Mouse (Mus musculus) liver, adult 2 months (tissue): ENCODE results near the gene 4930415O20Rik.

ENCODE experiments used
- CTCF ChIP-seq: fragments of 200-500 bp; IDR thresholded peaks from 2 replicates; pipeline ENCODE4 v1.5.1; 2011; ENCODE audit warnings: low read depth, low read length, control low read depth
- POLR2A ChIP-seq: fragments of 200-500 bp; IDR thresholded peaks from 2 replicates; pipeline ENCODE4 v1.6.1; 2011; ENCODE audit warnings: low read length, control low read depth; ENCODE audit not compliant: insufficient read depth; ENCODE audit errors: extremely low read depth

DNA sequence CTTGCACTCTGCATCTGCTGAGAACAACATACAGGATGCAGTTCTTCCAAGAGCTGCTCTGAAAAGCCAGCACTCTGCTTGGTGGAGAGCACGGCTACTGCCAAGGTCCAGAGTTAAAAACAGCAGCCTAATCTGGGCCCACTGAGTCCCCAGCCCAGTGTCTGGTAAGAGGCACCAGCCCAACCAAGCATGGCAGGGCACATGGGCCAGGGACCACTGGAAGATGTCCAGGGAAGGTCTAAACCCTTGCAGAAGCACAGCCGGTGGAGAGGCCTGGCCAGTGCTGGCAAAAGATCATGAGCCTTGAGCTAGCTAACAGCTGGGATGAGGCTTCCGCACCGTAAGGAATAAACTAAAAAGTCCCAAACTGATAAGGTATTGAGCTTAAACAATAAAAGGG lies 14.9 kb upstream of the 4930415O20Rik start:
- TF ChIP-seq CTCF = no peak
- TF ChIP-seq POLR2A = no peak
